Mouse (Mus musculus): ENCODE results near the gene Spp1.
"Not testable (repeated sequence)": the region's sequence is repeated elsewhere in the genome, so short reads cannot be mapped to it uniquely, and the experiment has no call there.

Spp1 gene

DNA sequence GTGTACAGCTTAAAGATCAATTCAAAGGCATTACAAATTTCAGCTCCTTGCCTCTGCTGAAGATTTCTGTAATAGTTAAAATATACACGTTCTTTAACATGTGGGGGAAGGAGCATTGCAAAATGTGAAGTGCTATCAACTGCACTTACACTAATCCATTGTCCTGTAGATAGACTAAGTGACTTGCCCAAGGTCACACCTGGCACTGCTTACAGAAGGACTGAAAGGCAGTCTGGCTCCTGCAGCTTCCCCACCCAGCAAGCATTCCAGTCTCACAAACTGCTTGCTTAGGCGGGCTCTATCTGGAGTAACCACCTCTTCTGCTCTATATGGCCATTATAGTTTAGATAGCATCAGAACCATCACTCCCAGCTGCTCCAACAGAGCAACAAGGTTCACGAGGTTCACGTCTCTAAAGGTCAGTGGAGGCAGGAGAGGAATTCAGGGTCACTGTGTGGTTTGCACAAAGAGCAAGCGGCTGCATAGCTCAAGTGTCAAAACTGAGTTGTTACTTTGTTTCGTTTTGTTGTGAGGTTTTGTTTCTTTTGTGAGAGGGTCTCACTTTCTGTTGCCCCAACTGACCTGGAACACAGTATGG, 851 bp upstream of the Spp1 start:
- no peak for DNase-seq (ENCODE audit: extremely low read depth, low read depth)

DNA sequence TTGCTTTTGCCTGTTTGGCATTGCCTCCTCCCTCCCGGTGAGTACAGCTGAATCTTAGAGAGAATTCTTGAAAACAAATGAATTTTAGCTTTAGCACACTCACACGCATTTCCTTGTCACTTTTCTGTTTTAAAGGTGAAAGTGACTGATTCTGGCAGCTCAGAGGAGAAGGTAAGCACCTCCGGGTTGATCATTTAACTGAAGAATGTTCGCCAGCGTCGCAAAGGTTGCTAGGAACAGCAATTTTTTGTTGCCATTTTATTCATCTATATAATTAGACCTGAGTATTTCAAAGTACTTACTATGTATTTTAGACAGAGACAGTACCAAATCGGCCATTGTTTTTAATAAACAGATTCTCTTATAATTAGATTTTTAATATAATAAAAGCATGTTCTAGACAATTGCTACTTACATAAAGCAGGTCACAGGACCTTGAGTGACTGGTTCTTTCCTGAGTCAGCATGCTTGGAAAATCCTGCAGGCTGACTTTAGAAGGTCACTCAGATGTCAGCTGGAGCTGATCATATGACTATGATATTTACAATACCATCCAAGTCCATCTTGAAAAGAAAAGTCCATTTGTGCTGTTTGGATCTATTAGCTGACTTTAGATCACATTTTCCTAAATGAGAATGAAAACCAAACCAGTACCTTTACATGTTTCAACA, 1.6 kb downstream of the Spp1 start:
- DNase-seq (ENCODE audit: extremely low read depth, low read depth): no peak

DNA sequence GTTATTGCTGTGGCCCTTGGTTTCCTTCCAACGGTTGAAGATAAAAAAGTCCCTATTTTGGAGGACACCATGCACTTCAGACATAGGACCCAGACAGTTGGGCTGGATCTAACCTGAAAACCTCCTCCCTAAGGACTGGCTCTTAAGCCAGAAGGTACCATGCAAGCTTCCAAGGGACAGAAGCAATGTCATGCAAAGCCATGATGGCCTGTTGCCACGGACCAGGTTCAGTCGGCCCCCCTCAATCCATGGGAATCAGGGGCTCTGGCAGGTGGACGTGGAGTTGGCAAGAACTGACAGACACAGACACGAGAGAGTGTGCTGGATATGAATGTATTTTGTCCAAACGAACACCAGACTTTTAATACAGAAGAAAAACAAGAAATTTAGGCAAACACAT, 7.5 kb downstream of the Spp1 start:
- DNase-seq (ENCODE audit: extremely low read depth, low read depth): no peak

DNA sequence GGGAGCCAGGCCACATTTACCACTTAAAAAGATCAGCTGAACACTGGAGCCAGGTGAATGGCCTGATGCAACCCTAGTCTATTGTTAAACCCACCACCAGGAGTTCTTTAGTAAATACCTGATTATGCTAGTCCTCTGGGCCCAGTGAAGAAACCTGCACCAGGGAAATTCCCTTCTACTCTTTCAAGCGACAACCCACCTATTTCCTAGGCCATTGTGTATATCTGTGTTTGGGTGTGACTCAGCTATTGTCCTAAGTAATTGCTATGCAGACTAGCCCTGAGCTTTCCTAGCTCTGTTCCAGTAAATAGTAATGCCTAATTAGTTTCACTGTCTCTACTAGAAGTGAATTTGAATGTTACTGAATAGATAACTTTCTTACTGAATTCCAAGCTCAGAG, 7.9 kb downstream of the Spp1 start:
- no peak for DNase-seq (ENCODE audit: extremely low read depth, low read depth)

DNA sequence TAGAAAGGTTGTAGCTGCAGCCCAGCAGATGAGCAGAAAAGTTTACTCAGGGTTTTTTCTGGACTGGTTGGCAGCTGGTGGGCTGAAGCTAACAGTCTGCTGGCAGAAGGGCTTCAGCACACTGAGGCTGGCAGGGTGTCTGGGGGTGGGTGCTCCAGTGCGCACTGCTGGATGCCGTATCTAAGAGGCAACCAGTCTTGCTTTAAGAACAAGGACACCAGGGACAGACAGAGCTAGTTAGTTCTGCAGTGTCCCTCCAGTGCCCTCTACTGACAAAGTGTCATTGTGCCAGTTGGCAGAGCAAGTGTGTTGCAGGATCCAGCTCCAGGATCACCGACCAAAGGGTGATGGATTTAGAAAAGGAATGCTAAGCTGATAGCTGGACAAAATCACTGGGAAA, 11.2 kb downstream of the Spp1 start:
- peak; percentile 30 for DNase-seq (ENCODE audit: extremely low read depth, low read depth)

DNA sequence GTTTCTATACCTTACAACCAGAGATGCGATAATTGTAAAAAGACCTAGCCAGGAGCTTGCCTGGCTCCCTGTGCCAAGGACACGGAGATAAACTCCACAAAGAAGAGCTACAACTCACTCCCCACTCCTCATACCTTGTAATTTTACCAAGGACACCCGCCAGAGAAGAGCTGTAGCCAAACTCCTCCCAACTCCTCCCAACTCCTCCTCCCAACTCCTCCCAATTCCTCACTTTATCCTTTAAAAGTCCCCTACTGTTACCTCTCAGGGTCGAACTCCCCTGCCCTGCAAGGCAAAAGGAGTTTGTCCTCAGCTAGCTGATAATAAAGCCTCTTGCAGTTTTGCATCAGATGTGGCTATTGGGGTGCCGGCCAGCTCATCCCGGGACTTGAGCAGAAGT, 13.4 kb downstream of the Spp1 start:
- not testable (repeated sequence) for DNase-seq (ENCODE audit: extremely low read depth, low read depth)

DNA sequence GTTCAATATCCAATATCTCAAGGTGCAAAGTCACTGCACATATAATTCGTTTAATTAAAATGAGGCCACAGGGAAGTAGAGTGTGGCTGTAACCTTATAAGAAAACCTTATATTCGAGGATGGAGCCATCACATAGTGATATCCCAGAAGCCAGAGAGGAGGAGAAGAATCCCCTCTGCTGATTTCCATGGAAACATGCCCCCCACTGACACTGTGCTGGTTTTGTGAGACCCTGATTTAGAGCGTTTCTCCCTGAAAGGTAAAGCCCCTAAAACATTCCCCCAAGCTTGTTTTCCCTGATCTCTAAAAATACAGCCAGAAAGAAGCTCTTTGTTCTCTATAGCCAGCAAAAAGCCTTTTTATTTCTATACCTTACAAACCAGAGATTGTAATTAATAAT, 14.6 kb downstream of the Spp1 start:
- DNase-seq (ENCODE audit: extremely low read depth, low read depth): no peak

DNA sequence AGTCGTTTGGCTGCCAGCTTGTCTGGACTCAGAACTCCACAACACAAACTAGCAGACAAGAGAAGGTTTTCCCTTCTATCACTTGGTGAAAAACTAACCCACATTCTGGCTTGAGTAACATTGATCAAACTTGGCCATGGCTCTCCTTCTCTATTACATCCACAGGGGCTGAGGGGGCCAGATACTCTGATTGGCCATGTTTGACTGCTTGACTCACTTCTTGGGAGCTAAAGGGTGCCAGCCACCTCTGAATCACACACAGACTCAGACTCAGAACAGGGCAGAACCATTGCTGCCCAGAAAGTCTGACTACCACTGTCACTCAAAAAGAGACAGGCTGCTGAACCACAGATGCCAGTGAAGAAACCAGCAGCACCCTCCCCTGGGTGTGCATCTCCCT, 18.2 kb downstream of the Spp1 start:
- no peak for DNase-seq (ENCODE audit: extremely low read depth, low read depth)

DNA sequence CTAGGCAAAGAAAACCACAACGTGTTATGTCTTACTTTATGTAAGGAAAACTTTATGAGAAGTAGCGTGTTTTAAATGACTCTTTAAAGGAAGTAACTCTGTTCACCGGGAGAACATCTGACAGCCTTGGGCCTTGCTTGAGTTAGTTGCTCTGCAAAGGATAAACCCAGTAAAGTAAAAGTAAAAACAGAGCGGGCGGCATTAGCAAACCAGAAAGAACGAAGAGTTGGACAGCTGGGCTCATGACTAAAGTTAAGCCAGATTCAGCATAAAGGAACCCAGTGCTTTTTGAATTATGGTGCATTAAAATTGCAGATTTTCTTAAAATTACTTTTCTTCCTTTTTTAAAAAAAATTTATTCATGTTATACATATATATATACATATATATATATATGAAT, 19.6 kb downstream of the Spp1 start:
- no peak for DNase-seq (ENCODE audit: extremely low read depth, low read depth)

DNA sequence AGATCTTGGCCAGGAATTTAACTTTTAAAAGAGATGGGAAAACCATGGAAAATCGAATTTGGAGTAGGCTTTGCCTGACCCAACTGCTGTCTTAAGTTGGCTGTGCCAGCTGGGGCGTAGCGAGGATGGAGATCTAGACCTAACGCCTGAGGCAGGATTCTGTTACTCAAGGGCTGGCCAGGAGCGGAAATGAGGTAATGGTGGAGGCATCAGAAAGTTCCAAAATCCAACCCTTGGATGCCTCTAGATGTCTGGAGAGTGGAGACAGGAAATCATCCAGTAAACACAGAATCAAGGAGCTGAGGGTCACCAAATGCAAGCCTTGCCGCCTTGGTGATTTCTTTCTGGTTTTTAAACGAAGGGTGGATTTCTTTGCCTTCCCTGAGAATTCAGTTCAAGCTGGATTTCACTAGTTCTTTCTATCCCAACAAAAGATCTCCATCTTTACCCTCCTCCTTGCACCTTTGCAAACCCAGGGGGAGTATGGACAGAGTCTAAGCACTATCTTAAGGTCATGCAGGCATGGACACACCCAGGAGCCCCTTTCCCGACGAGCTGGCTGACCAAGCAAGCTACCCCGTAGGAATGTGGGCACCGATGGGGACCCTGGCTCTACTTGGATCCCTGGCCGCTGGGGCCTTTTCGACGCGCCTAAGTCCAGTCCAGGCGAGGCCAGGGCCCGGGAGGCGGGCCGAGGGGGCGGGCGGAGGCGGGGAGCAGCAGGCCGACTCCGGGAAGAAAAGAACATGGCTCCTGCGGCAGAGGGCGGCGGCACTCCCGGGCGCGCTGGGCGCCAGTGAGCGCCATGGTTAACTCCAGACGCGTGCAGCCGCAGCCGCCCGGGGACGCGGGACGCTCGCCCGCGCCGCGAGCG, 24.2 kb downstream of the Spp1 start, which contains the start of gene Pkd2:
Pkd2 (plus strand) TSS at position 619 of the 874 bp plus-strand sequence.
- no peak for DNase-seq (ENCODE audit: extremely low read depth, low read depth)

DNA sequence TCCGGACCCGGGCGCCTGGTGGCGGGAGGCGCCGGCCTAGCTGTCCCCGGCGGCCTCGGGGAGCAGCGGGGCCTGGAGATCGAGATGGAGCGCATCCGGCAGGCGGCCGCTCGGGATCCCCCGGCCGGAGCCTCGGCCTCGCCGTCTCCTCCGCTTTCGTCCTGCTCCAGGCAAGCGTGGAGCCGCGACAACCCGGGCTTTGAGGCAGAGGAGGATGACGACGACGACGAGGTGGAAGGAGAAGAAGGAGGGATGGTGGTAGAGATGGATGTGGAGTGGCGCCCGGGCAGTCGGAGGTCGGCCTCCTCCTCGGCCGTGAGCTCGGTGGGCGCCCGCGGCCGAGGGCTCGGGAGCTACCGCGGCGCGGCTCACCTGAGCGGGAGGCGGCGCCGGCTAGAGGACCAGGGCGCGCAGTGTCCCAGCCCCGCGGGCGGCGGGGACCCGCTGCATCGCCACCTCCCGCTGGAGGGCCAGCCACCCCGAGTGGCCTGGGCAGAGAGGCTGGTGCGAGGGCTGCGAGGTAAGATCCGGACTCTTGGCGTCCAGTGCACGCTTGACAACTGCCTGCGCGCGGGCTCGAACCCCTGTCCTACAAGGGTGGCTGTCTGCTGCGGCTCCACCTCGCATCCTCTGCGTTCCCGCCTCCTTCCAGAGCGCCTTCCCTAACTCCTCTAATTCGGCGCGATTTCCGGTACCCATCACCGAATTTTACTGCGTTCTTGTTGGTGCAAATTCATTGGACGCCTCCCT, 25.0 kb downstream of the Spp1 start:
- DNase-seq (ENCODE audit: extremely low read depth, low read depth): no peak

DNA sequence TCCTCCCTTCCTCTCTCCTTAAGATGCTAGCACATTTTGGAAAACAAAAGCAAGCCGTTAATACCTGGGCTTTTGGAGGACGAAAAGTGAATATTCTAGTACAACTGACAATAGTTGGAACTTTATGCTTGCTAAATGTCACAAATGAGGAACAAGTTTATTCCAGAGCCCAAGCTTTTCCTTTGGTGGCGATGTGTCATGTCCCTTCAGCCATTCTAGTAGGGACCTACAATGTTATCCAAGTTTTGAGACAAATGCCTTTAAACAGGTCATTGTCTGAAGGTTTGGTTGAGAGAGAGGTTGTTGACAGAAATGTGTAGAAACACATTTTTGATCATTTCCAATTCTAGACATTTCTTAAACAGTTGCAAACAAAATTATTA, 25.5 kb downstream of the Spp1 start:
- no peak for DNase-seq (ENCODE audit: extremely low read depth, low read depth)

DNA sequence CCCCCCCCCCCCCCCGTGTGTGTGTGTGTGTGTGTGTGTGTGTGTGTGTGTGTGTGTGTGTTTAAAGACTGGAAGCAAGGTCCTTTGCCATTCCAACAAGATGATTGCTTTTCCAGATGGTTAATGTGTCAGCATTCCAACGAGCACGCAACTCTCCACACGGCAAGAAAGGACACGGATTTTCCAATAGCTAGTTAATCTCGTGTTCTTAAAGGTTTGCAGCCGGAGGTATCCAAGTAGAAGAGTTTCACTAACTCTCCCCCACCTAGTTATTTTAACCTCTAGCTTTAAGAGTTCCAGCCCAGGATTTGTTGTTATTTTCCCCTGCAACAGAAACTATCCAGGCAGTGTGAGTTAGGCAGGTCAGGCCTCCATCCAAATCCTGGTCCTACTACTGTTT, 25.9 kb downstream of the Spp1 start:
- DNase-seq (ENCODE audit: extremely low read depth, low read depth): no peak

DNA sequence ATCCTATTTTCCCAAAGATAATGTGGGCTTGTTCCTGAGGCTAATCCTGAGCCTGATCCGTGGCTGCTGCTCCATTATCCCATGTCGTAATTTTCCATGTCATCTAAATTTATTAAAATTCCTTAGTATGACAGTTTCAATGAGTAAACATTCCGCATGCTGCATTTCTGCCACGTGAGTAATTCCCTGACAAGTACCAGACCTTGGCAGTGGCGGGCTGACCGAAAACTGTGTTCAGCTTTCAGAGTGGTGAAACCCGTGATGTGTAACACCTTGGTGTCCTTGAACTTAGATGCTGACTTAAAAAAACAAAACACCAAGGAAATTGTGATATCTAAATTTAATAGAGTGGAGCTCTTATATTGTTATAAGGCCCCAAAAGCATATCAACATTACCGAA, 30.4 kb downstream of the Spp1 start:
- no peak for DNase-seq (ENCODE audit: extremely low read depth, low read depth)

DNA sequence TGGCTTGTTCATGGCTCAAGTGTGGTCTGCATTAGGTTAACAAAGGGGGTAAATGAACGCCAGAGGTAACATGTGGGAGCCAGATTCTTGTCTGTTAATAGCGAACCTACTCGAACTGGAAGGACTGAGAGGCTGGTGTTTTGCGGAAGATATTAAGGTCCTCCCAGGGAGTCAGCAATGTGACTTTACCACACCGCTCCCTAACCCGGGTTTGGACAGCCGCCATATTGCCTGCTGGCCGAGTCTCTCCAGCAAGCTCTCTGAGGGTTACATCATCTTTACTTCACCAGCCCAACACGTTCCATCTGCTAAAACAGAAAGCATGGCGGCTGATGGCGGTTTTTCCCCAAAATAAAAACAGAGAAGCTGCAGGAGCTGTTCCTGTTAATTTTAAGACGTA, 30.8 kb downstream of the Spp1 start:
- DNase-seq (ENCODE audit: extremely low read depth, low read depth): no peak

DNA sequence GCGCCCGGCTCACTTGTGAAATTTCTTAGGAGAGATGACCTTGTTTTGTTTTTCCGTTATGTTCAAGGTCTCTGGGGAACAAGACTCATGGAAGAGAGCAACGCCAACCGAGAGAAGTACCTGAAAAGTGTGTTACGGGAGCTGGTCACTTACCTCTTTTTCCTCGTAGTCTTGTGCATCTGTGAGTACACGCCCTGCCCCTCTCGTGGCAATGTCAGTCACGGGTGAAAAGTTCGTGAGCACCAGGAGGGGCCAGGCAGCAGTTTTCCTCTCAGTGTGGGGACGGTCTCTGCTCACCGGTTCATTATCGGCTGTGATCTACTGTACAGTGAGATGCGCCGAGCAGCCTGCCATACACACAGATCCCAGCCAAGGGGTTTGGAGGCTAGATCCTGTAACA, 31.9 kb downstream of the Spp1 start:
- DNase-seq (ENCODE audit: extremely low read depth, low read depth): no peak

DNA sequence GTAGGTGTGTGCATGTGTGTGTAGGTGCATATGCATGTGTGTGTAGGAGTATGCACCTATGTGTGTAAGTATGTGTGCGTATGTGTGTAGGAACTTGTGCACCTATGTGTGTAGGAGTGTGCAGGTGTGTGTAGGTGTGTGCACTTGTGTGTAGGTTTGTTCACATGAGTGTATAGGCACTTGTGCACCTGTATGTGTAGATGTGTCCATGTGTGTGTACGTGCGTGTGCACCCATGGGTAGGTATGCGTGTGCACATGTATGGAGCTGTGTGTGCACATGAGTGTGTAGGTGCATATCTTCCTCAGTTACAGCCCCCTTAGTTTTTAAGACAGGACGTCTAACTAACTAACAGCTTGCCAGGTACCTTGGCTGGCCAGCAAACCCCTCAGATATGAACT, 33.7 kb downstream of the Spp1 start:
- DNase-seq (ENCODE audit: extremely low read depth, low read depth): no peak

DNA sequence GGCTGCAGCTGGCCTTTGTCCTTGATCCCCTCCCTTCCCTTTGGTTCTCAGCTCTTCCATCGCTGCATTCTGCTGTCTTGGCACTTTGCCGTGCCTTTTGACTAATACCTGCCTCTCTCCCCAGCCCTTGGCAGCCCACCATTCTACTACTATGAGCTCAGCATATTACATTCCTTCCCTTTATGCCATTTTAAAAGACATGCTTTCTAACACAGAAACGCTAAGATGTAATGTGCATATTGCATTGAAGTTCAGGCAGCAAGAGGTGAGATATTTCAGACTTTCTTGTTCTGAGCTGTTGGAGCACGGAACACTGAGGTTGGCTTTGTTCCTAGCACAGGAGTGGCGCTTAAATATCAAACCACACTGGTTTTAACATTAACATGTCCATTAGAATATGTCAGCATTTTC, 36.1 kb downstream of the Spp1 start:
- DNase-seq (ENCODE audit: extremely low read depth, low read depth): no peak

DNA sequence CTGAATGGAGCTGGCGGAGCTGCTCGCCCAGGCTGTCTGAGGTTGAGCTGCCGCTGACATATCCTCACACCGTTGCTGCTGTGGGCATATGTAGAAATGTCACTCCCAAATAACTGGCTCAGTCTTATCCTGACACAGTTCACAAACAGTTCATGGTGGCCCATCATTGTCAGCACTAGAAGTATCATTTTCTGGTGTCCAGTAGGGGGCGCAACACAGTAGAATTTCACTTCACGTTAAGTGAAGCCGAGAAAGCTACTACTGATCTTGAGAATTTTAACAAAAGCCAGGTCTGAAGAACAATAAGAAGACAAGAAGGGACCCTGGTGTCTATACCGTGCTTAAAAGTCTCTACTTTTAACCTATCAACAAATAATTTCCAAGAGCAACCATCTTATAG, 37.5 kb downstream of the Spp1 start:
- peak; percentile 1 for DNase-seq (ENCODE audit: extremely low read depth, low read depth)

DNA sequence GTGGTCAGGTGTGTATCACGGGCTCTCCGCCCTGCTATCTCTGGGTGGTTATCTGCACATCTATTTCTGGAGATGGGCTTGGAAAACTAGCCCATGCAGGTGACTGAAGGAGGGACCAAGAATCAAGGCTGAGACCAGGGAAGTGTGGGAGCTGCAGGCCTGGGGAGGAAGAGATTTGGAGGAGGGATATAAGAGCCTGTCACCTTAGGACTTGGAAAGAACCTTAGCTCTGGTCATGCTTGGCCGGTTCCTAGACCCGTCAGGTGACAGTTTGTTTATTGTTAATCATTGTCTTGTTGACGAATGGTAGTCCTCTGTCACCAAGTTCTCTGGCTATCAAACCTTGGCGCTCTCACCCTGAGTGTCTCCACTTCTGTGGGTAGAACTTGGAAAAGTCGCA, 45.4 kb downstream of the Spp1 start:
- no peak for DNase-seq (ENCODE audit: extremely low read depth, low read depth)

DNA sequence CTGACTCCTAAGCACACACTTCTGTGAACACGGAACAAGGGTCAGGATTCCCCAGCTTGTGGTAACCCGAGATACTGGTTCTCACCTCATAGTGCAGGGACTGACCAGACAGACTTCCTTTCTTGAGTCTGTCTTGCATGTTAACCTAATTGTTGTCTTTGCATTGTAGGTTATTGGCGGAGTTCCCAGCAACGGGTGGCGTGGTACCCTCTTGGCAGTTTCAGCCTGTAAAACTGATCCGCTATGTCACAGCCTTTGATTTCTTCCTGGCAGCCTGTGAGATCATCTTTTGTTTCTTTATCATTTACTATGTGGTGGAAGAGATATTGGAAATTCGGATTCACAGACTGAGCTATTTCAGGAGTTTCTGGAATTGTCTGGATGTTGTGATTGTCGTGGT, 47.9 kb downstream of the Spp1 start:
- no peak for DNase-seq (ENCODE audit: extremely low read depth, low read depth)
